Mouse (Mus musculus) heart, embryonic 16.5 days (tissue): ENCODE measurements around the gene Tsc22d2. TPM values are rescaled to one million over a fixed set of nuclear protein-coding genes. Genes with fewer than 3 reads are reported as not detected.

Experiments used
- ATAC-seq: fragments of 200-750 bp; cut with Nextera tagmentation; replicated peaks from 2 replicates; pipeline ENCODE4 v1.8.0; 2017; ENCODE audit warnings: moderate number of reproducible peaks; ENCODE audit not compliant: insufficient read depth, low FRiP score; ENCODE audit errors: extremely low read depth
- H3K27ac ChIP-seq: fragments of 300-500 bp; sonication (generic); 2 replicates; pipeline ENCODE4 v1.5.1; 2014; ENCODE audit warnings: mild to moderate bottlenecking, low read length, control low read depth, moderate library complexity
- H3K27me3 ChIP-seq: fragments of 300-500 bp; sonication (generic); 2 replicates; pipeline ENCODE4 v1.6.1; 2014; ENCODE audit warnings: low read length, mixed read lengths; ENCODE audit not compliant: control insufficient read depth, insufficient read depth
- H3K36me3 ChIP-seq: fragments of 300-500 bp; sonication (generic); 2 replicates; pipeline ENCODE4 v1.6.1; 2014; ENCODE audit not compliant: control insufficient read depth, insufficient read depth
- H3K4me1 ChIP-seq: fragments of 300-500 bp; sonication (generic); 2 replicates; pipeline ENCODE4 v1.6.1; 2014; ENCODE audit warnings: low read length, mixed read lengths; ENCODE audit not compliant: control insufficient read depth, insufficient read depth
- H3K4me2 ChIP-seq: fragments of 300-500 bp; sonication (generic); 2 replicates; pipeline ENCODE4 v1.6.1; 2014; ENCODE audit warnings: low read depth, mild to moderate bottlenecking, control low read depth, low read length
- H3K4me3 ChIP-seq: fragments of 300-500 bp; sonication (generic); 2 replicates; pipeline ENCODE4 v1.5.1; 2014; ENCODE audit warnings: mild to moderate bottlenecking, control low read depth, low read length
- H3K9ac ChIP-seq: fragments of 300-500 bp; sonication (generic); 2 replicates; pipeline ENCODE4 v1.6.1; 2014; ENCODE audit warnings: low read length, control low read depth
- H3K9me3 ChIP-seq: fragments of 300-500 bp; sonication (generic); replicated peaks from 2 replicates; pipeline ENCODE4 v1.6.1; 2016; ENCODE audit warnings: low read length; ENCODE audit not compliant: control insufficient read depth
- WGBS: fragments of 180-500 bp; shearing (Covaris S2); extraction: QIAGEN DNeasy Blood & Tissue Kit; methylation state at CpG from one replicate; pipeline ENCODE4 v1.1.7; 2014; 5-methylcytosine and 5-hydroxymethylcytosine counted together
- polyA plus RNA-seq: library from polyadenylated mRNA; unstranded; fragments of >200 nt; fragmentation: Nextera tagmentation; extraction: Ambion mirVana; gene quantifications from 2 replicates; pipeline ENCODE4 v1.2.1, GENCODE M21; 2015

The Tsc22d2 gene
- polyA plus RNA-seq = 8.7 and 9.8 TPM in 2 replicates

DNA sequence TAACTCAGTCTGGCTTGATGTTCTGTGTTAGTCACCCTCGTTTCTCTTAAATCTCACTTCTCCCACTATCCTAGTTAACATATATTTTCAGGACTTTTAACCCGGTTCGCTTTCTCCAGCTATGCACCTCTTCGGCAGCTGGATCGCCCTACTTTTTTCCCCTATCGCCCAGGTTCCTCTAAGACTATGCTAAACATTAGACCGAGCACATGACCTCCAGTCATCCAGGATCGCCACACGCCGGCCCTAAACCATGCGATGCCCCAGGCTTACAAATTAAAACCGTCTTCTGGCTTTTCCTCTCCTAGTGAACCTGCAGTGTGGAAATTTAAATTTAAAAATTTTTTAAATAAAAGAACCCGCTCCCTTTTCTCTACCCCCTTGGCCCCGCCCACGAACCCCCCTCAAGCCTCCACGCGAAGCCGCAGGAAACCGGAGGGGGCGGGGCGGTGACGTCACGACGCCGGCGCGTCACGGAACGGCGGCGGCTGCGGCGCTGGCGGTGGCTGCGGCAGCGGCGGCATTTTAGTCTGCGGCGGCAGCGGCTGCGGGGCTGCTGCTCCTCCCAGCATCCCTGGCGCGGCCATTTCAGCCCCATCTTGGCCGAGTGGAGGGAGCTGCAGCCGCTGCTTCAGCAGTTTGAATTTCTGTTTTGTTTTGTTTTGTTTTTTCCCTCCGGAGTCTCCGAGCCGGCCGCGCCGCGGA, at the start of gene Tsc22d2:
Gene Tsc22d2 (plus strand): TSS at position 482 of the 705 bp plus-strand sequence.
- peak within 1 kb of the TSS; percentile 99 for H3K9ac ChIP-seq
- peak within 1 kb of the TSS; percentile 75 for H3K4me2 ChIP-seq
- H3K9me3 ChIP-seq = peaks cover 2% of the 10 kb centered on the region; the same call in 1 of the 2 replicates
- no peaks in the 10 kb centered on the region; the same call in 1 of the 2 replicates for H3K36me3 ChIP-seq
- peaks cover 5% of the 10 kb centered on the region; the same call in 1 of the 2 replicates for H3K4me1 ChIP-seq
- under 1% methylated on average over 52 of the region's 52 CpGs for WGBS
- H3K27ac ChIP-seq = peak within 1 kb of the TSS; percentile 100
- no peaks in the 10 kb centered on the region for H3K27me3 ChIP-seq
- ATAC-seq = peak; percentile 79
- H3K4me3 ChIP-seq = peak within 1 kb of the TSS; percentile 77

- ATAC-seq = 0 out of 2 replicates have a peak, but pooled peaks have one; percentile 18
- H3K4me2 ChIP-seq = no peak overlapping the region
- H3K9me3 ChIP-seq = no peaks in the 10 kb centered on the region
- H3K36me3 ChIP-seq = no peaks in the 10 kb centered on the region
- peaks cover 21% of the 10 kb centered on the region for H3K4me1 ChIP-seq
- no peaks in the 10 kb centered on the region for H3K27me3 ChIP-seq
- 9% methylated on average over 3 of the region's 3 CpGs for WGBS
- H3K27ac ChIP-seq = no peak overlapping the region
- H3K9ac ChIP-seq = no peak overlapping the region
- H3K4me3 ChIP-seq = no peak overlapping the region
These were observed 47.8 kb upstream of the Tsc22d2 start for GRCm38 (mm10) chr3:58366756-58367155.

DNA sequence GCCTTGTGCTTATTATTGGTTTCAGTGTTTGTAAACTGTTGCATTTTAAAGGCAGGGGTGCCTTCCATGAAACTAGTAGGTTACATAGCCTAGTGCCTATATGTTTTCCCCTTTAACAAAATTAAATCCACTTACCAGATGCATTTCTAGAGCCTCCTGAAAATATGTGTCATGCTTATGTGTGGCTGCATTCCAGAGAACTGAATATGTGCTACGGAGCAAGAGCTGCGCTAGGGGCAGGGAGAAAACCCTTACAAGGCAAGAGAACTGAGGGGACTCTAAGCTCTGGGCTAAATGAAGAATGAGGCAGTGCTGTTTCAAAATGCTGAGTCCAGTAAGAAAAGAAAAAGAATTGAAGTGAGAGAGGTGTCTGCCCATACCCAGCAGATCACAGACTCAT, 43.7 kb upstream of the Tsc22d2 start:
- WGBS = 24% methylated on average over 2 of the region's 2 CpGs
- no peak for ATAC-seq
- Histone ChIP-seq H3K27me3 (no peaks in the 10 kb centered on the region), H3K4me3 (no peak overlapping the region), H3K27ac (peak overlapping the region; percentile 96; the same call in 1 of the 2 replicates), H3K4me1 (peaks cover 32% of the 10 kb centered on the region), H3K4me2 (no peak overlapping the region), H3K36me3 (no peaks in the 10 kb centered on the region), H3K9me3 (no peaks in the 10 kb centered on the region), H3K9ac (peak overlapping the region; percentile 65; the same call in 1 of the 2 replicates)

- Histone ChIP-seq H3K9me3 (no peaks in the 10 kb centered on the region), H3K4me1 (peaks cover 27% of the 10 kb centered on the region), H3K9ac (peak overlapping the region; percentile 65), H3K4me3 (peak overlapping the region; percentile 27), H3K27me3 (no peaks in the 10 kb centered on the region), H3K4me2 (peak overlapping the region; percentile 55), H3K27ac (peak overlapping the region; percentile 96), H3K36me3 (no peaks in the 10 kb centered on the region)
- 3% methylated on average over 9 of the region's 9 CpGs for WGBS
- peak; percentile 96 for ATAC-seq
These were observed 42.2 kb upstream of the Tsc22d2 start for GRCm38 (mm10) chr3:58372066-58372904.

GRCm38 (mm10) chr3:58372905-58373208, 41.7 kb upstream of the Tsc22d2 start:
- no peak for ATAC-seq
- H3K9ac ChIP-seq = peak overlapping the region; percentile 53; the same call in 1 of the 2 replicates
- 3% methylated on average over 5 of the region's 5 CpGs for WGBS
- peak overlapping the region; percentile 55 for H3K4me2 ChIP-seq
- no peaks in the 10 kb centered on the region for H3K27me3 ChIP-seq
- no peaks in the 10 kb centered on the region for H3K9me3 ChIP-seq
- no peaks in the 10 kb centered on the region for H3K36me3 ChIP-seq
- peaks cover 26% of the 10 kb centered on the region for H3K4me1 ChIP-seq
- peak overlapping the region; percentile 96 for H3K27ac ChIP-seq
- H3K4me3 ChIP-seq = peak overlapping the region; percentile 27

DNA sequence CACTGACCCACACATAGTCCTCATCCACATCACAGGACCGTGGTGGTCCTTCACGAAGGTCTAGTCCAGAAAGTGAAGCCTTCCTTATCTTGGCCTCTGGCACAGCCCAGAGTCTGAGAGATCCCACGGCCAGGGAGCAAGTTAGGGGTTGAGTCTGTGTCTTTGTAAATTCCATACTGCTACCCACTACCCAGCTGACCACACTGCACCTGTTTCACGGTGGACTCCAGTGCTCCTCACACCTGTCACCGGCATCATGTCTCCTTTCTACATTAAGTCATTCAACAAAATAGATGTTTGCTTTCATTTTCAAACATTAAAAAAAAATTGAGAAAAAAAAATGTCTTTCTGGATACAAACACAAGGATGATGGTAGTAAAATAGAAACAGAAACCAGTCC, 40.2 kb upstream of the Tsc22d2 start:
- Histone ChIP-seq H3K4me1 (peaks cover 26% of the 10 kb centered on the region), H3K9ac (no peak overlapping the region), H3K36me3 (no peaks in the 10 kb centered on the region), H3K4me3 (no peak overlapping the region), H3K27me3 (no peaks in the 10 kb centered on the region), H3K4me2 (no peak overlapping the region), H3K27ac (no peak overlapping the region), H3K9me3 (no peaks in the 10 kb centered on the region)
- 68% methylated on average over 5 of the region's 5 CpGs for WGBS
- ATAC-seq = no peak

GRCm38 (mm10) chr3:58376713-58377112, 37.8 kb upstream of the Tsc22d2 start:
- ATAC-seq = no peak
- H3K36me3 ChIP-seq = no peaks in the 10 kb centered on the region
- peaks cover 14% of the 10 kb centered on the region for H3K4me1 ChIP-seq
- no peak overlapping the region for H3K4me3 ChIP-seq
- H3K27me3 ChIP-seq = no peaks in the 10 kb centered on the region
- no peaks in the 10 kb centered on the region for H3K9me3 ChIP-seq
- no peak overlapping the region for H3K9ac ChIP-seq
- H3K4me2 ChIP-seq = no peak overlapping the region
- no peak overlapping the region for H3K27ac ChIP-seq
- 64% methylated on average over 3 of the region's 3 CpGs for WGBS

DNA sequence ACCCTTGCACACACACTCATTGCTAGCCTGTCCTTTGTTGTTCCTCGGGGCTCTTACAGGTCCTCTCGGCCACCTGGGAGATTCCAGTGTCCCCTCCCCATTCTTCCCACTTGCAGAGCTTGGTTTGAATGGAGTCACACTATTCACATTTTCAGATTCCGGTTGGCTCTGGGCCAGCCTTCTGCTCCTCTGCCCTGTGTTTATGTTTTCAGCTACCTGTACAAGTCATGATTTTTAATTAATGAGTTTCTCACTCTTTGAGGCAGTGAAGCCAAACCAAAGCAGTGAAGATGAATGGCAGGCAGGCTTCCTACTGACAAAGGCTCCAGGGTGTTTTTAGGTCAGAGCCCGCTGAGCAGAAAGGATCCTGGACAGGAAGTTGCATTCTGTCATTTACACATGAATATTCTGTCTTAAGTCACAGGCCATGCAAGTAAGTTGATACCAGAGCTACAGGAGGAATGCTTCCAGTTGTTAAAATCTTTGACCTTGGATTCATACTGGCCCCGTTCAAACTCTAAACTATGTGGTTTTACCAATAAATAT, 36.9 kb upstream of the Tsc22d2 start:
- Histone ChIP-seq H3K4me3 (no peak overlapping the region), H3K9me3 (no peaks in the 10 kb centered on the region), H3K9ac (no peak overlapping the region), H3K36me3 (no peaks in the 10 kb centered on the region), H3K27me3 (no peaks in the 10 kb centered on the region), H3K4me2 (no peak overlapping the region), H3K27ac (no peak overlapping the region), H3K4me1 (peaks cover 9% of the 10 kb centered on the region)
- no peak for ATAC-seq
- 58% methylated on average over 5 of the region's 5 CpGs for WGBS

GRCm38 (mm10) chr3:58382676-58383075, 31.8 kb upstream of the Tsc22d2 start:
- H3K9me3 ChIP-seq = no peaks in the 10 kb centered on the region
- H3K27ac ChIP-seq = no peak overlapping the region
- no peak overlapping the region for H3K4me2 ChIP-seq
- H3K36me3 ChIP-seq = no peaks in the 10 kb centered on the region
- H3K27me3 ChIP-seq = no peaks in the 10 kb centered on the region
- no peak overlapping the region for H3K9ac ChIP-seq
- ATAC-seq = no peak
- 91% methylated on average over 1 of the region's 1 CpGs for WGBS
- H3K4me3 ChIP-seq = no peak overlapping the region
- no peaks in the 10 kb centered on the region for H3K4me1 ChIP-seq
